Mouse (Mus musculus) hematopoietic stem cell, adult 5-6 weeks (primary cell): ENCODE results near the gene Dgka. TPM values are rescaled to one million over a fixed set of nuclear protein-coding genes. Genes with fewer than 3 reads are reported as not detected.
"Not testable (repeated sequence)": the region's sequence is repeated elsewhere in the genome, so short reads cannot be mapped to it uniquely, and the experiment has no call there.

Experiments used
- ATAC-seq, 2 experiments: fragments of 125-278 bp in 1 of 2; replicated peaks in 1 of 2; 2 replicates each; pipeline ENCODE4 v1.8.0; 2016 to 2017; ENCODE audit warnings: inconsistent platforms in 2 of 2, mild to moderate bottlenecking in 2 of 2, moderate number of reproducible peaks in 2 of 2, low read depth in 1 of 2, moderate TSS enrichment in 1 of 2; ENCODE audit not compliant: low FRiP score in 2 of 2, poor library complexity in 2 of 2, severe bottlenecking in 2 of 2, insufficient read depth in 1 of 2, low TSS enrichment in 1 of 2
- total RNA-seq: library from RNA; stranded (forward); fragments of 172-1452, 232-1000 nt; gene quantifications from 2 replicates; pipeline ENCODE4 v1.2.3, GENCODE M21; 2017

The Dgka gene
- total RNA-seq, 1 experiment from 2014 or later, result 15.4 TPM

- ATAC-seq, result peak; percentile 34 to 35; a peak in 2 of 4 replicates
Observed at GRCm38 (mm10) chr10:128743235-128743634, 1.4 kb downstream of the Dgka start.

- ATAC-seq, result no peak
Observed at GRCm38 (mm10) chr10:128742616-128743015, 2.0 kb downstream of the Dgka start.

GRCm38 (mm10) chr10:128740296-128740695 is 4.4 kb downstream of the Dgka start:
- ATAC-seq, result no peak

GRCm38 (mm10) chr10:128737435-128737834 is 7.2 kb downstream of the Dgka start:
- ATAC-seq, result no peak

- ATAC-seq, result no peak
Observed at GRCm38 (mm10) chr10:128731992-128732391, 12.7 kb downstream of the Dgka start.

- peak; percentile 88 for ATAC-seq
Observed at GRCm38 (mm10) chr10:128731002-128731433, 13.6 kb downstream of the Dgka start.

- ATAC-seq, result no peak
Observed at GRCm38 (mm10) chr10:128728059-128728458, 16.6 kb downstream of the Dgka start.

- ATAC-seq, result not testable (repeated sequence)
Observed at GRCm38 (mm10) chr10:128725466-128725865, 19.2 kb downstream of the Dgka start.

- peak; percentile 92 to 93 for ATAC-seq
Observed at GRCm38 (mm10) chr10:128715559-128716537, 28.8 kb downstream of the Dgka start.

- not testable (repeated sequence) for ATAC-seq
Observed at GRCm38 (mm10) chr10:128711318-128711717, 33.3 kb downstream of the Dgka start.

- 0 out of 4 replicates have a peak, but pooled peaks of 1 of the 2 experiments have one; percentile 23 for ATAC-seq
Observed at GRCm38 (mm10) chr10:128705317-128705693, 39.4 kb downstream of the Dgka start.

- peak; percentile 85 to 86 for ATAC-seq
Observed at GRCm38 (mm10) chr10:128704491-128705316, 40.0 kb downstream of the Dgka start, which contains the start of gene Cdk2. Gene Cdk2 (minus strand): TSS chr10:128705031.

GRCm38 (mm10) chr10:128703895-128704294 is 40.8 kb downstream of the Dgka start, which contains the start of gene Pmel:
Gene Pmel (plus strand): TSS chr10:128704195.
- no peak for ATAC-seq

- ATAC-seq, result no peak
Observed at GRCm38 (mm10) chr10:128702328-128703007, 42.2 kb downstream of the Dgka start.

- ATAC-seq, result no peak
Observed at GRCm38 (mm10) chr10:128700712-128701111, 43.9 kb downstream of the Dgka start.

- ATAC-seq, result no peak
Observed at GRCm38 (mm10) chr10:128699611-128700010, 45.0 kb downstream of the Dgka start.

- ATAC-seq, result no peak
Observed at GRCm38 (mm10) chr10:128699006-128699405, 45.6 kb downstream of the Dgka start.
